Mouse (Mus musculus) embryonic facial prominence, embryonic 11.5 days (tissue): Measurements from ENCODE around the gene Naa16. TPM values are rescaled to one million over a fixed set of nuclear protein-coding genes. Genes with fewer than 3 reads are reported as not detected.

Experiments
- polyA plus RNA-seq: library from polyadenylated mRNA; unstranded; fragments of >200 nt; fragmentation: Nextera tagmentation; extraction: Ambion mirVana; gene quantifications from 2 replicates; pipeline ENCODE4 v1.2.1, GENCODE M21; 2014

The Naa16 gene
- polyA plus RNA-seq, 1 experiment from 2014 or later, result 49.4 TPM

Other genes starting within 250 kb of the Naa16 start
- gene Zfp957, start 143.4 kb downstream of the Naa16 start, polyA plus RNA-seq, result not detected in 2 replicates
- 52.8 TPM in 2 replicates for gene Rgcc, start 89.1 kb downstream of the Naa16 start, polyA plus RNA-seq
- 9.2 and 10.2 TPM in 2 replicates for gene Mtrf1, start 7.0 kb upstream of the Naa16 start, polyA plus RNA-seq
- gene Kbtbd7, start 35.7 kb upstream of the Naa16 start, polyA plus RNA-seq, result 22.0 and 22.8 TPM in 2 replicates
- gene Kbtbd6, start 61.1 kb upstream of the Naa16 start, polyA plus RNA-seq, result 6.3 and 7.4 TPM in 2 replicates
- 8.3 and 10.1 TPM in 2 replicates for gene Elf1, start 90.4 kb upstream of the Naa16 start, polyA plus RNA-seq
- gene Wbp4, start 90.7 kb upstream of the Naa16 start, polyA plus RNA-seq, result 62.6 and 69.4 TPM in 2 replicates
- 176 and 186 TPM in 2 replicates for gene Sugt1, start 196.9 kb upstream of the Naa16 start, polyA plus RNA-seq